Mouse (Mus musculus) heart, adult 2 months (tissue): Measurements from ENCODE around the gene Cdkn2aip.

Source experiments
- CTCF ChIP-seq: fragments of 200-600 bp; IDR thresholded peaks from 2 replicates; pipeline ENCODE4 v1.8.1; 2022; ENCODE audit warnings: antibody characterized with exemption, mild to moderate bottlenecking, moderate library complexity
- EP300 ChIP-seq: fragments of 200-500 bp; IDR thresholded peaks from 2 replicates; pipeline ENCODE4 v1.6.1; 2011; ENCODE audit warnings: low read depth, low read length, control low read depth; ENCODE audit not compliant: insufficient read depth
- POLR2A ChIP-seq: fragments of 200-500 bp; IDR thresholded peaks from 2 replicates; pipeline ENCODE4 v1.6.1; 2011; ENCODE audit warnings: mild to moderate bottlenecking, low read depth, low read length, control low read depth; ENCODE audit not compliant: insufficient read depth

DNA sequence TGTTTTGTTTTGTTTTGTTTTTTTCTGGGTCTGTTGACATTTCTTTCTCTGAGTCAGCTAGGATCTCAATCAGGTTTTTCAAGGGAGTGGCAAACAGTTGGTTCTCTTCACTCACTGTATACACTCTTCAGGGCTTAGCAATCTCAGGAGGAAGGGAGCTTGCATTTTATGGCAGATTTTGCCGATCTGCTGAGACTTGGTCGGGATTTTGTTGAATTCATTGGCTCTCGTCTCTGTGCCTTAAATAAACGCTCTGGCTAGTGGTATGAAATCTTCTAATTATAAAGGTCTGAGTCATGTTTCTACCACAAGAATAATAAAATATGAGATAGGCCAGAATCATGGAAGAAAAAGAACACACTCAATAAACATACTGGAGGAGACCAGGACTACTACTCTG is 7.9 kb upstream of the Cdkn2aip start:
- no peak for TF ChIP-seq CTCF
- no peak for TF ChIP-seq EP300
- TF ChIP-seq POLR2A, result no peak
